Mouse (Mus musculus): ENCODE measurements around the gene Dusp22.

- TF ChIP-seq POLR2A (IDR thresholded peaks at IDR 0.05; ENCODE audit: control insufficient read depth, low read depth, low read length) (no peak), CTCF (IDR thresholded peaks at IDR 0.05; ENCODE audit: control insufficient read depth, insufficient read depth, insufficient replicate concordance, low read depth, low read length) (no peak)
These were observed 68.4 kb downstream of the Dusp22 start for GRCm38 (mm10) chr13:30728155-30728554.

Data from testis, adult 2 months (tissue).